Mouse (Mus musculus): ENCODE data around the gene Dnah2.

DNA sequence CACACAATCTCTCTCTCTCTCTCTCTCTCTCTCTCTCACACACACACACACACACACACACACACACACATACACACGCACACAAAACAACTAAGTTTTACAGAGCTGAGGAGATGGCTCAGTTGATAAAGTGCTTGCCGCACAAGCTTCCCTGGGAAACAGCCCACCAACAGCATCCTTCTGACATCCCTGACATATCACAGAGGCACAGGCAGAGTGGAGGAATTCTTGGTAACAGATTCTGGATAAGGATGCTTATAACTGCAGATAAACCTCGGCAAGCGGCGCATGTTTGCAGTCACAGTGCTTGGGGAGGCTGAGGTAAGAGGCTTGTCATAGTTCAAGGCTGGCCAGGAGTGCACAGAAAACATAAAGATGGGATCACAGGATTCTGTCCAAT lies 87.3 kb downstream of the Dnah2 start:
- no peak for TF ChIP-seq CTCF (IDR thresholded peaks at IDR 0.05; ENCODE audit: insufficient read depth, low read length)
- no peak for TF ChIP-seq POLR2A (IDR thresholded peaks at IDR 0.05; ENCODE audit: borderline replicate concordance, extremely low read depth, low read depth, low read length)
